Mouse (Mus musculus): ENCODE data around the gene Ghrhr. TPM values are rescaled to one million over a fixed set of nuclear protein-coding genes. Genes with fewer than 3 reads are reported as not detected.

Ghrhr gene
- total RNA-seq, 2 experiments from 2014 or later, result not detected

GRCm38 (mm10) chr6:55396176-55396575 lies 20.1 kb downstream of the Ghrhr start:
- peak; percentile 69 to 82 for DNase-seq

DNA sequence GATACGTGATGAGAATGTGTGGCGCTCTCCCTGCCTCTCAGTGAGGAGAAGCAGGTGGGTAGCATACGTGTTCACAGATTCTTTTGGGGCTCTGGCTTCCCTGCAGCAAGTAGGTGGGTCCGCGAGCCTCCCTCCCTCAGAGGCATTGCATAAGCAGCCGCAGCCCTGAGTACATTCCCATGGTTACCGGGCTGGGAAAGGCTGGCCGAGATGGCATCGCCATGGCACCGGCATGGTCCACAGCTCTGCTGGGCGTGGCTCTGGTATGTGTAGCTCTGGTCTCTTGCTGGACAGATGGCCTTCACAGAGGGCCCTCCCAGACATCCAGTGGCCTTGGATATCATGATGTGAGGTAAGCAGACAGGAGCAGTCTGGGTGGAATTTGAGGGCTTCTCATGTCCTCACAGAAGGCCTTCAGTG lies 20.5 kb downstream of the Ghrhr start:
- peak; percentile 70 to 74 for DNase-seq

DNA sequence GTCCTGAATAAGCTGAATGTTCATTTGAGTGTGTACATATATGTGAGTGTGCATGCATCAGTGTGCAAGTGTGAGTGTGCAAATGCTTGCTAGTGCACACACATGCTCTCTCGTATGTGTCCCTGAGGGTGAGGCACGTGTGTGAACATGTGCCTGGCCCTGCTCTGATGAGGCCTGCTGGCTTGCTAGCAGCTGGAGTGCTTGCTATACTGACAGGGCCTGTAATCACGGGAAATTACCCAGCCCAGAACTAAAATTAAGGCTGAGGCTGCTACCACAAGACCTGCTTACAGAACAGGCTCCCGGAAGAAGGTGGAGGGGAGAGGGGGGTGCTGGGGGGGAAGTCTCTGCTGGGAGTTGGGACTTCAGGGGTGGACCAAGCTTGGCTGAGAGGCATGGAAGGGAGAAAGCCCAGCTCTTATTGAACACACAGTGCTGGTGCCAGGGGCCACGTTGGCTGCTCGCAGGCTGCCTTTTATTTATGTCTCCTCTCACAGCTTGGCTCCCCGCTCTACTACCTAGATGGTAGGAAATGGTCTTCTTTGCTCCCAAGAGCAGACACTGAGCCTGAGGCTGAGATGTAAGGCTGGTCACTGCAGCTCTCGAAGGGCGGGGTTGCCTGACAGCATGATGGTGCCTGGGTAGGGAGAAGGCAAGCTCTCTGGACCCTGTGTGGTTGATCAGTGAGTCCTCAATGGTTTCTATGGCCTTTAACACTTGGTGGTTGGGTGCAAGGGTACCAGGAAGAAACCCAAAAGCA lies 23.0 kb downstream of the Ghrhr start:
- DNase-seq, result peak in 1 of 2 experiments; percentile 50

- peak; percentile 56 to 65 for DNase-seq
Measured at GRCm38 (mm10) chr6:55399910-55400309, 23.8 kb downstream of the Ghrhr start.

- peak in 1 of 2 experiments; percentile 63 for DNase-seq
Measured at GRCm38 (mm10) chr6:55402041-55402776, 26.1 kb downstream of the Ghrhr start.

GRCm38 (mm10) chr6:55403411-55404309 lies 27.6 kb downstream of the Ghrhr start:
- DNase-seq, result peak in 1 of 2 experiments; percentile 50

GRCm38 (mm10) chr6:55404421-55404990 lies 28.4 kb downstream of the Ghrhr start:
- DNase-seq, result peak in 1 of 2 experiments; percentile 54

- no peak for DNase-seq
Measured at GRCm38 (mm10) chr6:55407345-55407744, 31.2 kb downstream of the Ghrhr start.

DNA sequence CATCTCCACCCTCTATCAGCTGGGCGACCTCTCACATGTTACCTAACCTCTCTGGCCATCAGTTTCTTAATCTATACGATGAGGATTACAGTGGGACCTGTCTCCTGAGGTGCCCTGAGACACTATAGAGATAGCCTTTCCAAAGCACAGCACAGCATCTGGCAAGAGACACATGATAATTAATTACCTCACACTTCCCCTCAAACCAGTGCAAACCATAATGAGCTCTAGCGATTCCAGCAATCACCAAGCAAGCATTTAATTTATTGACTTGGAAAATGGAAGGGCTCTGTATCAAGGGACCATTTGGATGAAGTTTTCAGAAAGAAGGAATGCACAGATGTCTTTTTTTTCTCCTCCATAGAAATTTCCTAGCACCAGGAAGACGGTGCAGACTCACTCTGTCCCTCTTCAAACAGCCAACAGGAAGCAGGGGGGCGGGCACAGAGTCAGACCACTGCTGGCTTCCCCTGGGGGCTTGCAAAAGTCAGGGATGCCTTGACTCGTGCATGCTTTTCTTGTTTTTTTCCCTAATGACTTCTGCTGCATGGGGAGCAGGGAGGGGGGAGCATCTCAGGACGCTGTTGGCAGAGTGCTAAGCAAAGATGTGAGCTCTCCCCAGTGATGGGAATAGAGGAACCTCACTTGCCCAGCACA lies 34.2 kb downstream of the Ghrhr start:
- peak in 1 of 2 experiments; percentile 55 for DNase-seq

DNA sequence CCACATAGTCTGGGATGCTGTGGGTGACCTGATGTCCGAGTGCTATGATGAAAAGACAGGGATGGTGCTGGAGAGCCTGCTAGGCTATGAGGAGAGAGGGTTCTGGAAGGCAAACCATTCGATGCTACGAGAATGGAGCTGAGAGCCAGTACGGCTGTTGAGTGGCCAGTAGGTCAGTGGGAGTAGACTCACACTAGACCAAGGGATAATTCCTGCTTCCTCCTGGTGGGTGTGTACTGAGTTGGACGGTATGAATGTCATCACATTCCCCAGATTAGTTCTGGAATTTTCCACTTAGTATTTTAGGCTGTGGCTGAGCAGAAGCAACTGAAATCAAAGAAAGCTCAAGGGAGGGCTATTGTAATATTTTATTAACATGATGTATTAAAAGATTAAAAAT lies 34.9 kb downstream of the Ghrhr start:
- peak in 1 of 2 experiments; percentile 66 for DNase-seq

- no peak for DNase-seq
Measured at GRCm38 (mm10) chr6:55416202-55416601, 40.1 kb downstream of the Ghrhr start.

- no peak for DNase-seq
Measured at GRCm38 (mm10) chr6:55418746-55419410, 42.8 kb downstream of the Ghrhr start.

GRCm38 (mm10) chr6:55420411-55420810 lies 44.3 kb downstream of the Ghrhr start:
- DNase-seq, result no peak

DNA sequence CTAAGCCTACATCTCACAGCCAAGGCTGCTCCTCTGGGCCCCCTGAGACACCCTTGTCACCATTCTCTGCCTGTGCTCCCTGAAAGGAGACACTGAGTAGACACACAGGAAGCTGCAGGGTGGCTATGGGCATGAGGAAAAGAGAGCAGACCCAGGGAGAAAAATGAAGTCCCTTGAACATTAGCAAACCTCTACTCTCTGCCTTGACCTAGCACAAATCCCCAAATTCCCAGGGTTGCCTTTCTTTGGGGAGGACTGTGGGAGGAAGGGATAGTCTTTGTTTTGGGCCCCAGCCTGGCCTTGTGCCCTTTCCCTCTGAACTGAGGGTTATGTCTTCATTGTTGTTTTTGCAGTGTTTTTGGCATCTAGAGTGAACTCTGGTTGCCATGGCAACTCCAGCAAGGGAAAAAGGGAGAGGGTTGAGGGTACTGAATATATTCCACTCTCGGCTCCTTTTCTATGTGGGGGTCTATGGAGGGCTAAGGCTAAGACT lies 44.8 kb downstream of the Ghrhr start:
- DNase-seq, result no peak

GRCm38 (mm10) chr6:55432121-55432520 lies 56.0 kb downstream of the Ghrhr start:
- DNase-seq, result peak in 1 of 2 experiments; percentile 40

DNA sequence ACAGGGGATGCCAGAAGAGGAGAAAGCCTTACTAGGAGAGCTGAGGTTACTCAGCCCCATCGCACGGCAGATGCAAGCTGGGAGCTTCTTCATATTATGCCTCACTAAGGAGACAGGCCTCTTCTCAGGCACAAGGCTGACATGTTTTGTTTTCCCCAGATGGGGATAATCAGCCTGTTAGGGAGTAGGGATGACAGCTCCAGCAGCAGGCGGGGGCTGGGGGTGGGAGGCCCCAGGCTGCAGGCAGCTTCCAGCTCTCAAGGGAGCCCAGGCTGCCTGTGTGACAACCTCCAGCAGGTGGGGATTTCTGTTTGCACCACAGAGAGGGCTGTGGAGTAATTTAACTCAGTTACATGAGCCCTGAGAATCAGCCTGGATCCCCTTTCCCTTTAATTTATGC lies 58.3 kb downstream of the Ghrhr start:
- peak; percentile 65 to 79 for DNase-seq

DNA sequence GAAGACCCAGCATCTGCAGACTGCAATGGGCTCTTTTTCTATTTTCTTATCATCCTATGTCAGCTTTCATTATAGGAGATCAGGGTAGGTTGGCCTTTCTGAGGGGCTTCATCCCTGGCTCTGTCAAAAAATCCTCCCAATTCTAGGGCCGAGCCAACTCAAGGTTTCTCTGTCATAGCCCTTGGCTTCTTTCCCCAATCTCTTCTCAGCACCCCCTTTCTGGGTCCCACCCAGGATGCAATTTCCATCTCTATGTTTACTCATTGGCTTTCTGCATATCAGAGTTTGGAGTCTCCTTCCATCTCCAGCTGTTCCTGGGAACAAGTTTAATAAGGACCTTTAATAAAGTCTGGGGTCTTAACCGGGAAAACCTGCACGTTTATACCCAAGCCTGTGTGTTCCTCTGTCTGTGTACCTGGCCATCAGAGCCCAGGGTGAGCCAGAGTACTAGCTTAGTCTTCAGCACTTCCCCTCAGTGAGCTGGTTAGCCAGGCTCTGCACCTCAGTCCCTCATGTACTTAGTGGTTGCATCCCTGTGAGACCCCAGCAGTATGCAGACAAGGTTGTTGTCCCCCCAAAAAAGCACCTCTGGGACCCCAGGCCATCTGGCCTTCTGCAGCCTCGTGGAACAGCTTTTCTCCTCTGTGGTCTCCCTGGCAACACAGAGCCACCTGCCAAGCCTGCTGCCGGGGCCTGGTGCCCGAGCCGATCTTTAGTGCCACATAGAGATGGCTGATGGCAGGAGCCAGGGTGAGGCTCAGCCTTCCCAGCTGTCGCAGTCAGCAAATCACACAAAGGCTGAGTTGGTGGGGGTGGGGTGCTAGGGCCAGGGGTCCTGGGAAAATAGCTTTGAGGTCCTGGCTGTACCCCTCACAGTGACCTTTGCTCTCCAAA lies 59.4 kb downstream of the Ghrhr start:
- no peak for DNase-seq

DNA sequence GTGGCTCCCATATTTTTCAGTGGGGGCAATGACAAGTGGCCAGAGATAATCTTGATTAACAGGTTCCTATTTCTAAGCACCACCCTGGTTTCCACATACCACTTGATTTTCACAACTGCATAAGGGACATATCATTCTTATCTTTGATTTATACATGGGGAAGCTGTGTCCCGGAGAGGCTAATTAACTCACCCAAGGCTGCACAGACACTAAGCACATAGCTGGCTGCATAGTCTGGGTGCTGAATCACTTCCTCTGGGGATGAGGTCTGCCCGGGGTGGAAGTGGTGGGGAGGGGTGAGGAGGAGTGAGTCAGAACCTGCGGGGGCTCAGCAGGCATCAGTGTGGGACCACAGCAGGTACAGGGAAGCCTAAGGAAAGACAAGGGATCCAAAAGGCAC lies 61.8 kb downstream of the Ghrhr start:
- DNase-seq, result no peak

Data from heart, adult 18-20 months (tissue).